Mouse (Mus musculus) heart, postnatal 4 days (tissue): Measurements from ENCODE around the gene Izumo4. TPM values are rescaled to one million over a fixed set of nuclear protein-coding genes. Genes with fewer than 3 reads are reported as not detected.

ENCODE experiments used
- DNase-seq: peaks from one replicate; pipeline ENCODE4 v3.0.0; 2021
- total RNA-seq, 2 experiments: library from RNA; stranded (reverse); gene quantifications; 2 replicates each; pipeline ENCODE4 v1.2.3; 2021

Izumo4 gene
- total RNA-seq, 2 experiments from 2014 or later: 3.2 to 4.6 TPM

DNA sequence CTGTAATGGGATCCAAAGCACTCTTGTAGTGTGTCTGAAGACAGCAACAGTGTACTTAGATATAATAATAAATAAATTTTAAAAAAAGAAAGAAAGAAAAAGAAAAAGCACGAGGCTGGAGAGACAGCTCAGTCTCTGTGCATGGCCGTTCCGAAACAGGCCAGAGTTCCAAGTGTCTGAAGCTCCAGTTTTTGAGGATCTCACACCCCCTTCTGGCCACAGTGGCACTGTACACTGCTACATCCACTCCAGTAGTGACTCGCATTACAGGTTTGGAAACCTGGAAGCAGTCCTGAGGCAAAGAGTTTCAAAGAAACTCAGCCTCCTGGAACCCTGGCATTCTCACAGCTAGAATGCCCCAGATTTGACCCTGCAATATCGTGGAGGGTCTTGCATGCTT is 14.1 kb upstream of the Izumo4 start:
- peak; percentile 85 for DNase-seq

- no peak for DNase-seq
These were observed 9.5 kb upstream of the Izumo4 start for GRCm38 (mm10) chr10:80692249-80693165.

DNA sequence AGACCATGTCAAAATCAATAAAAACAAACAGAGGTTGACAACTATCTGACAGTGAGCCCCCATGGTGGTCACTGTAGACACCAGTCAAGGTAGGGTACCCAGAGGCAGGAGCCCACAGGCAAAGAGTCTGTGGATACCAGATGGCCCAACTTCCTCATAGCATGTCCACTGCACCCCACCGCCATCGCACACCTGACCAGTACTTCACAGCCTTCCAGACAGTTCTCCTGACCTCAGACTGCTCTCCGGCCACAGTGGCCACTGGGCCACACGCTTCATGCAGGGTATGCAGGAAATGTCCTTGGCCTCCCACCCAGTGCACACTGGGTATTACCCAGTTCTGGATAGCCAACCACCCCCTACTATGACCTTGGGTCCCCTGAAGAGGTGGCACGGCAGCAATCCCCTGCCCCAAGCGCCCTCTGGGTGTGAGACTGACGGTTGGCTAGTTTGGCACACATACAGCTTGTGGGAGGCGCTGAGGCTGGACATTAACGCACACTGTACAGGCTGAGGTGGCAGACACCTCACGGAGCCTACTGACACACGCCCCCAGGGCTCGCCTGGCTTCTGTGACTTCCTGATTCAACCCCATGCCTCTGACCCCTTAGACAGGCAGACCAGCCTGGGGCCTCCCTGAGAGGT is 8.5 kb upstream of the Izumo4 start:
- no peak for DNase-seq

DNA sequence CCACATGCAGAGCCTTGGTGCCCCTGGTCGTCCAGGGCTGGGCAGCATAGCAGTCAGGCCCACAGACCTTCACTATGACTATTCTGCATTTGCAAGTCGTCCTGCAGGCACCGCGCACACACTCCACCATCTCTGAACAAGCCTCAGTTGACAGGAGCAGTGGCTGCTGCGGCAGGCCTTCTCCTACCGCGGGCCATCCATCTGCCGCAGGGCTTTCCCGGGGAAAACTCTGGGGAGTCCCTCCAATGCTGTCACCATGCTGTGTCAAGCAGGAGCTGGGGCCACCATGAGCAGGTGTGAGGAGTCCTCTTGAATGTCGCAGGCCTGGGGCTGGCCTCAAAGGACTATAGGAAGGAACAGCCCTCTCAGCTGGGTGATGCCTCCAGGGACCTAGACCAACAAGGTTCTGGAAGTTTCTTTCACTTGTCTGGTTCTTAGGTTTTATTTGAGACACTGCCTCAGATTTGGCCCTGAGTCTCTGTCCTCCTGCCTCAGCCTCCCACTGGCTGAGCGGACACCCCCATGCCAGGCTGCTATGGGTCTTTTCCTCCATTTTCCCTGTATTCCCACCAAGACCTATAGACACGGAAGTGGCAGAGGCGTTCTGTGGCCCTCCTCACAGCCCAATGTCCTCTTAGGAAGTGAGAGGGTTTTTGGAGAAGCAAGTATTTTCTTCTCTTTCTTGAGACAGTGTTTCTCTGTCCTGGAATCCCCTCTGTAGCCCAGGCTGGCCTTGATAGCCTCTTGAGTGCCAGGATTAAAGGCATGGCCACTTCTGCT is 7.6 kb upstream of the Izumo4 start:
- DNase-seq: no peak

- no peak for DNase-seq
These were observed 6.8 kb upstream of the Izumo4 start for GRCm38 (mm10) chr10:80695186-80695585.

DNA sequence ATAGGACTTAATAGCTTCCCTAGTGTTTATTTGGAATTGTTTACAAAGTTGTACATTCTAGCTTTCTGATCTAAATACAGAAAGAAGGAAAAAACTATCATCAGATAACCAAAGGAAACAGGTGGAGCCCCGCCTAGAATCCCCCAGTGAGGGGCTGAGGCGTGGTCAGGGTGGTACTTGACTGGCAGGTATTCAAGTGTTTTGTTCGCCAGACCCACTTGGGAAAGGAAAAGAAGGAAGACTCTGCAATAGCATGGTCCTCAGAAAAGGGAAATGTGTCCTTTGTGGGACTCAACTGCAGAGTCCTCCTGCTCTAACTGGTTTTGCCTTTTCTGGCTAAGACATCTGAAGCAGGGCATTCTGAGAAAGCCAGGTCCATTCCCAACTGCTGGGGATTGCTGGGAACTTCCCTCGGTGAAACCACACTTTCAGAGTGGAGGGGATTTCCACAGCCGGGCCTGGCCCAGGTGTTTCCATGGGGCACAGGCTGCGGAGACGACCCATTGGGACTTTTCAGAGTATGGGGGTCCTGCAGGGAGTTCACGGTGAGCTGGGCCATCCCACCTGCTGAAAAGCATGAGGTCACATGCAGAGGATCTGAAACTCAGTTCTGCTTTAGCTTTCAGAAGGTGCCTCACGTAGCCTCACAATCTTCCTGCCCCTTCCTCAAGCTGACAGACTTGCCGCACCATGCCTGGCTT is 6.0 kb upstream of the Izumo4 start:
- DNase-seq: no peak

DNA sequence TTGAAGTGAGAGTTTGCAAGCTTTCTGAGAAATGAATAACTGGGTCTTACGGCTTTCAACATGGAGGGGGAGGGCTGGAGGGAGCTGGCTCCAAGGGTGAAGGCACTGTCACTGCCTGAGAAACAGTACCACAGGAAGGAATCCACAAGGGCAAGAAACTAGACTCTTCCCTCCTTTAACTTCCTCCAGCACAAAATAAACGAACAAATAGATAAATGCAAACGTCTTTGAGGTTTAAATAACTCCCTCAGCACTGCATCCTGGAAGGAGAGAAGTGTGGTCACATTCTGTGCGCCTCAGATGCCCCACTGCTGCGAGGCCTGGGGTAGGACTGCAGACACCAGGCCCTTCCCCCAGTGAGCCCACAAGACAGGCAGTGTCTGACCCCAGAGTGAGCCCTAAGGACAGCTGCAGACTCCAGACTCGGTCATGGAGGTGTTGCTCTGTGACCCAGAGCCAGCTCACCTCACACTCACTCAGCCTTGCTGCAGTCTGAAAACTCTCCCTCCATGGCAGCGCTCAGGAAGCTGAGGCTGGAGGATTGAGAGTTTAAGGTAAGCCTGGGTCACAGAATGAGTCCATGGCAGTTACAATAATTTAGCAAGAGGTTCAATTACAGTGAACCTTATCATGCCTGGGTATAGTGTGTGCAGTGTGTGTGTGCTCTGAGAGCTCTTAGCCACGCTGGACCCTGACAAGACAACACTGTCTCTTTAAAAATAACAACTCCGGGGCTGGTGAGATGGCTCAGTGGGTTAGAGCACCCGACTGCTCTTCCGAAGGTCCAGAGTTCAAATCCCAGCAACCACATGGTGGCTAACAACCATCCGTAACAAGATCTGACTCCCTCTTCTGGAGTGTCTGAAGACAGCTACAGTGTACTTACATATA is 5.2 kb upstream of the Izumo4 start:
- DNase-seq: no peak

DNA sequence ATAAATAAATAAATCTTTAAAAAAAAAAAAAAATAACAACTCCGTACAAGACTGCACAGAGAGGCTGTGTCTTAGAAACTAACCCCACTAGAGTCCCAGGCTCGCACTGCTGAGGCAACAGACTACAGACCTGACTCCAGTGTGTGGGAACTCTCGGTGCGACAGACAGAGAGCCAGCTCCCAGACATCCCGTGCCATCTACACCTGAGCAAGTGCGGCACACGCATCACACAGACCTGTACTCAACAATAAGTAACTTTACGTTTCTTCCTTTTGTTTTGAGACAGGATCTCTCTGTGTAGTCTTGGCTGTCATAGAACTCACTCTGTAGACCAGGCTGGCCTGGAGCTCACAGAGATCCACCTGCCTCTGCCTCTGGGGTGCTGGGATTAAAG is 4.6 kb upstream of the Izumo4 start:
- no peak for DNase-seq

DNA sequence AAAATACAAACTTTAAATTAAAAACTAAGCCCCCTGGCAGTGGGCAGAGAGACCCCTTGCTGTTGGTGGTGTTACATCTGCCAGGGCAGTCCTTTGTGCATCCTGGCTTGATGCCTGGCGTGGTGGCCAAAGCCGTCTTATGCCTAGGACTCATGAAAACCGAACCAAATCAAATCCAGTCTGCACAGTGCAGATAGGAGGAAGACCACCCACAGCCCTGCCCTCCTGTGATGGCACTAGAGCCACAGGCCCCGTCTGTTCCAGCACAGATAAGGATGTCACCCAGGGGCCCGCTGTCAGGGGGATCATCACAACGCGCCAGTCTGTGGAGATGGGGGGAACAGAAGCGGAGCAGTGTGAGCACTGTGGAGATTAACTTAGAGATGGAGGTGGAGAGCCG is 4.2 kb upstream of the Izumo4 start:
- no peak for DNase-seq

DNA sequence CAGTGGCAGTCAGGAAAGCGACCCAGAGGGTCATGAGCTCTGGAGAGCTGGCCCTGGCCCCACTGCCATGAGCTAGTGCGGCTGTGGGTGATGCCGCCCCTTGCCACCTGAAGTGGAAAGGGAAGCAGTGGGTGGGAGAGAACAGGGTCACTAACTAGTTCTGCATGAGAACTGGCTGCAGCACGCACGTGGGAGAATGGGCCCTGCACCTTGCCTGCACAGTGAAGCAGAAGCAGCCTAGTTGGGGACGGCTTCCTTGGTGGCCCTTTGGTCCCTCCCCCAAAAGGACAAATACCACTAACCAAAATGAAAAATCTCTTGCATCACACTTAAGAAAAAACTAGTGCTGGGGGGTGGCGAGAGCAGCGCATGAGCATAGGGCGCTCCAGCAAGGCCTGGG is 3.4 kb upstream of the Izumo4 start:
- no peak for DNase-seq

- DNase-seq: no peak
These were observed 1.9 kb upstream of the Izumo4 start for GRCm38 (mm10) chr10:80700038-80700504.

GRCm38 (mm10) chr10:80700732-80701131 is 1.3 kb upstream of the Izumo4 start:
- no peak for DNase-seq

GRCm38 (mm10) chr10:80702536-80703390 is 779 bp downstream of the Izumo4 start:
- peak; percentile 96 for DNase-seq

DNA sequence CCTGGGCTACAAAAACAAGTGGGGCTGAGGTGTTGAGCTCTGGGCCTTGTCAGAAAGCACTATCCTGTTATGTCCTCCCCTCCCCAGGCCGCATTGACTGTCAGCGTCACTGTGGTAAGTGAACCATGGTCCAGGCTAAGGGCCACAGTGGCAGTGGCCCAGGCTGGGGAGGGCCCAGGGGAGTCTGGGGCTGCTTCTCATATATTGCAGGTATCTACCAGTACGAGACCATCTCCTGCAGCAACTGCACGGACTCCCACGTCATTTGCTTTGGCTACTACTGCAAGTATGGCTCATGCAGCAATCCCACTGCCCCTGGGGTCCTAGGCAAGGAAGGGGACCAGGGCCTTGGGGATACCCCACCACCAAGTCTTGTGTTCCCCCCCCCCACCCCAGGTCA is 1.7 kb downstream of the Izumo4 start:
- no peak for DNase-seq

DNA sequence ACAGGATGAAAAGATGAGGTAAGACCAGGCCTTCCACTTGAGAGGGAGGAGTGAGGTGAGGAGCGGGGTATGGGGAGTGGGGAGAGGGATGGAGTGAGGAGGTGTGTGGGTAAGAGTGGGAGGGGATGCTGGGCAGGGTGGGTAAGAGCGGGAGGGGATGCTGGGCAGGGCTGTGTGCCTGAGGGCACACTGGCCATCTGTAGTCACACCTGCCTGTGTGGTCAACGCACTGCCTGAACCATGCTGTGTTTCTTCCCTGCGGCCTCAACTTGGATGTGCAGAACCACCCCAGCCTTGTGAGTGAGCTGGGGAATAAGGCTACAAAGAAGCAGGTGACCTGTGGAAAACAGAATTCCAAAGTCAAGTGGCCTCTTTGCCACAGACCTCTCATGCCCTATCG is 2.4 kb downstream of the Izumo4 start:
- no peak for DNase-seq

DNA sequence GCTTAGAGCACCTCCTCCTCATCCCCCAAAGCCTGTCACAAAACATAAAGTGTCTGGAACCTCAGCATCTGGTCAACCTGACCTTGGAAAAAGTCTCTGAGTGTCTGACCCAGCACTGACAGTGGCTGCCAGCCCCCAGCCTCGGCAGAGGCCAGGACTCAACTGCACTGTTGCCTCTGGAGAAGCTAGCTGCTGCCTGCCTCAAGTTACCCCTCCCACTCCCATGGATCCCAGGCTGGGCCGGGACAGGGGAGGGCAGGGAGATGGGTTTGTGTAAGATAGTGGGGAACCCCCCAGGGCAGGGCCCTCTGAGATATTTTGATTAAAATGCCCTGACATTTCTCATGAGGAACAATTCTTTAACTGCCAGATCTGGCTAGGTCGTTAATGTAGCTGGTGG is 3.0 kb downstream of the Izumo4 start:
- DNase-seq: no peak

DNA sequence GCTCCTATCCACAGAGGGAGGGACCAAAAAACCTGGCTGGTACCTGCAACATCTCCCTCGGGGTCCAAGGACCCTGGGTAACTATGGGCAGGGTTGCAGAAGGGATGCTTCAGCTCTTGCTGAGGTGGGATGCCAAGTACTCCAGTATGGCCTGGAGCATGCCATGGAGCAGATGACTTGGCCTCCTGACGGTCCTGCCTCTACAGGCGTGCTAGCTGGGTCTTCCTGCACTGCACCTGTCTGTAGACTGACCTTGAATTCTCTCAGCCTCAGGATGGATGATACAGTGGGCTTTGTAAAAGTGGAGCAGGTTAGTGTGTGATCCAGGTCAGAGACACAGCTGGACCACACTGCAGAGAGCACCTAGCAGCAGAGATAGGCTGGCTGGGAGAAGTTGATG is 3.5 kb downstream of the Izumo4 start:
- DNase-seq: no peak

DNA sequence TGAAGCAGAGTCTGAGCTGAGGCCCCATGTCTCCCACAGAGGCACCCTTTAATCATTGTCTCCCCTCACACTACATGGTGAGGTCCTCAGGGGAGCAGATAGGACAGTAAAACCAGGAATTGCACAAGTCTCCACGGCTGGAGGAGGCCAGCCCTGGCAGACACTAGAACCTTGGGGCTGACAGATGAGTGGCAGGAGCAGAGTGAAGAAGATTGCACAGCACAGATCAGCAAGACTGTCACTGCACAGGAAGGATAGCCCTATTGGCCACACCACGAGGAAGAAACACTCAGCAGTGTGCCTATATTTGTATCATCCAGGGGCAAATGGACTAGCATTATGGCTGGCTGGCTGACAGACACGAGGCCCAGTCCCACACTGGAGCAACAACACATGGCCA is 8.8 kb downstream of the Izumo4 start:
- no peak for DNase-seq

DNA sequence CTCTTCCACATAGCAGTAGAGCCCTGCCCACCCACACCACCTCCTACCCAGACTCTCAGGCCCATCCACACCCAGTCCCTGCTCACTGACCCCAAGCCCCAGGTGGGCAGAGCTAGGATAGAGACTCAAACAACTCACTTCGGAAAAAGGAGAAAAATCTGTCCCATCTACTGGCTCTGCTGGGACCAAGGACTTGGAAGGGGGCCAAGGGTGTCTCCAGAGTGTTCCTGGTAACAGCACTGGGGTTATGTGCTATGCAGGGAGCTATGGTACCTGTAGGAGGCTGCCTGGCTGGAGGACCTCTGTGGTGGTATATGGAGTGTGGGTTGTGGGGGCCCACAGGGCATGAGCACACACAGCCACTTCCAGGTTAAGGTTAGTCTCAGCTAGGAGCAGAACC is 15.3 kb downstream of the Izumo4 start:
- no peak for DNase-seq

DNA sequence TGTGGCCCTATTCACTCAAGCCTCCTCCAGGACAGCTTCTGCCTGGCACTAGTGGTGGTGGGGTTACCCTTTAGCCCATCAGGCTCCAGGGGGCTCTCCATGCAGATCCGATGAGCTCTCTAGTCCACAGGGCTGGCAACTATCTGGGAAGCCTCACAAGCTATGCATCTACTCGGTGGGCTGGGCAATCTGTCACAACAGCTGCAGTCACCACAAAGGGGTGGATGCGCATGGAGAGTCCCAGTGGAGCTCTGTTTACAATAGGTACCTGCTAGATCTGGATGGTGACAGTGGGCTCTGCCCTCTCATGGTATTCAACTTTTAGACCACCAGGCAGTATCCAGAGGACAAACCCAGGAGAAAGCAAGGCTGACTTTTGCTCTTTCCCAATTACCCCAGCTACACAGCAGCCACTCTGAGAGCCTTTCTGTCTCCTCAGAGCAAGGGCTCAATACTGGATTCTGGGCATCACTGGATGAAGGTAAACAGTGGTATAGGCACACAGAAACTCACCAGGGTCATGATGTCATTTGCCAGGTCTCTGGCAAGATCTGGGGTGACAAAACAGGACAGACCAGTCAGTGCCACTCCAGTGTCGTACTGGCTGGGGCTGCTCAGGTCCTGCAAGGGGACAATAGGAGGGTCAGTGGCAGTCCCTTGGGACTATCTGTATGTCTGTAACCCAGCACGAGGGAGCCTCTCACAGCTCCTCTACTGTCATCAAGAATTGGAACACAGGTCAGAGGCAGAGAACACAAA is 25.6 kb downstream of the Izumo4 start:
- no peak for DNase-seq
